Mouse (Mus musculus) frontal cortex, postnatal 10 days (tissue): ENCODE measurements around the gene Prkca.

Experiments used
- DNase-seq, 2 experiments: peaks; one replicate each; pipeline ENCODE4 v3.0.0; 2022; ENCODE audit warnings: low spot score in 2 of 2, mixed read lengths in 1 of 2

Gene Prkca

DNA sequence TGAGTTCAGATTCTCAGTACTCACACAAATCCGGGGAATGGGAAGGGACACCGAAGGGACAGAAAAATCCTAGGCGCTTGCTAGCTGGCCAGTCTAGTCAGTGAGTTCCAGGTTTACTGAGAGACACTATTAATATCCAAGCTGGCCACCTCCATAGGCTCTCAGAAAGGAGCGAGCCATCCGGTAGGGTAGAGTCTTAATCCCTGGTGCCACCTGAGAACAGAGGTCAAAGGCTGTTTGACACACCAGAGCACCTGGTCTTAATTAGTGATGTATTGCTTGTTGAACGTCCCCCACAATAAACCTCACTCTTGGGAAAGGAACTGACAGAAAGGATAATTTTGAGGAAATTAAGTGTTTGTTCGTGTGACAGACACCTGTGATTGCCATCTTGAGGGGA, 133.0 kb downstream of the Prkca start:
- DNase-seq = no peak

DNA sequence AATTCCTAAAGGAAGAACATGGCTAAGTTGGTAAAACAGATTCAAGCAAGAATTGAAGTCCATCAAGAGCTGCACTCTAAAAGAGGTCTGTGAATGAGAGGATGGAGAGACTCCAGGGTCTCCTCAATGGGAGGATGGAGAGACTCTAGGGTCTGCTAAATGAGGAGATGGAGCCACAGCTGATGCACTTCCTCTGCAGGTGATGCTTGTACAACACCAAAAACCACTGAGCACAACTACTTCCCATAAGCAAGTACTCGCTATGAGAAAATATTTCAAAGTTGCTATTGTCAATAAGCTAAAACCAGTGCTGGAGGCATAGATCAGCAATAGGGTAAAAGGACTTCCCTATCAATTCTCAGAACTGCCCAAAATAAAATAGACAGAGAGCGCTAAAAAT, 137.1 kb downstream of the Prkca start:
- DNase-seq = no peak

DNA sequence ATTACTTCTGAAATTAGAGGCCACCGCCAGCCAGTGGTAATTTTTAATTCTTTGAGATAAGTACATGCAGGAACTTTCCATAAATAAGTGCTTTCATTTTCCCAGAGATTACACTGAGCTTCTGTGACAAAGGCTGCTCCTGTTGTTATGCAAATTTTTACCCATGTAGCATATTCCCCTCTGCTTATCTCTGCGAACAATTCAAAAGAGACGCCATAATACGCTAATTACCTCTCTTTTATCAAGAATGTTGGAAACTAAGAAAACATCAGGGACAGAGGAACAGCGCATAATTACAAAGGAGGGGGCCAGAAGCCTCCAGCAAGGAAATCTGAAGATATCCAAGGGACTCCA, 138.9 kb downstream of the Prkca start:
- no peak for DNase-seq

DNA sequence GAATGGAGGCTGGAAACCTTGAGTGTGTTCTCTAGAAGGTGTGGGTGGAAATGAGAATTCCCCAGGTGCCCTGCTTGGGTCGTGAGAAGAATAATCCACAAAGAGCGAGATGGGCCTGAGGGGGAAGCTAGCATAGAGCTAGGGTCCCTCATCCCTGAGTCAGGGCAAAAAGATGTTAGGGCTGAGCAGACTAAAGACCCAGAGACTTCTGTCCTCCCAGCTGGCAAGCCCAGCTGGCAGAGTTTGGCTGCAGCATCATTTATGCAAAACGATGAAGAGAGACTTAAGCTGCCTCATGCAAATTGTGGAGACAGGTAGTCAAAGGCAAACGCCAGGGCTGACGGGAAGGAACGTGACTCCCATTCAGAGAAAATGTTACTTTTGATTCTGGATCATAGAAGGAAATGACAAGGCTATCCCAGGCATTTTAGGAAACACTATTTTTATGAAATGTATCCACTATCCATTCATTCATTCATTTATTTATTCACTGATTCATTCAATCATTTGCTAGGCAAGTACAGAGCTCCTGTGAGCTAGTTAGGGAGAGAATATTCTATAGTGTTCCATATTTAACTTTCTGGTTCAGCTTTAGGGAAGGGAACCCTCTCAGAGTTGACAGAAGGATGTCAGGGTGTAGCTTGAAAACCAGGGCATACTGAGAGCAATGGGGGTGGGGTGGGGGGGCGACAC, 139.4 kb downstream of the Prkca start:
- DNase-seq = no peak

DNA sequence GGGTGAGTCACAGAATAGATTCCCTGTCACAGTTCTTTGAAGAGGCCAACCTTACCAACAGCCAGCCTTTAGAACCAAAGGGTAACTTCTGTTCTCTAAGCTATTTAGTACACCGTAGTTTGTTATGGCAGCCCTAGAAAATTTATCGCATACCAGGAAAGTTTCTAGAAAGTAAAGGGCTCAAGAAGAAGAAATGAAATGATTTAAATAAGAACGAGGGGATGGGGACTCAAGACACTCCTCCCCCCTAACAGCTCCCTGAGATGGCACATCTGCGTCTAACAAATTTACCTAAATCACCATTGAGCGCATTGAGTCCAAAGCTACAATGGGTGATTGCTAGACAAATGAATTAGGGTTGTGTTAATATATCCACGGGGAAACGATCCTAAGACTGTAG, 140.9 kb downstream of the Prkca start:
- no peak for DNase-seq

DNA sequence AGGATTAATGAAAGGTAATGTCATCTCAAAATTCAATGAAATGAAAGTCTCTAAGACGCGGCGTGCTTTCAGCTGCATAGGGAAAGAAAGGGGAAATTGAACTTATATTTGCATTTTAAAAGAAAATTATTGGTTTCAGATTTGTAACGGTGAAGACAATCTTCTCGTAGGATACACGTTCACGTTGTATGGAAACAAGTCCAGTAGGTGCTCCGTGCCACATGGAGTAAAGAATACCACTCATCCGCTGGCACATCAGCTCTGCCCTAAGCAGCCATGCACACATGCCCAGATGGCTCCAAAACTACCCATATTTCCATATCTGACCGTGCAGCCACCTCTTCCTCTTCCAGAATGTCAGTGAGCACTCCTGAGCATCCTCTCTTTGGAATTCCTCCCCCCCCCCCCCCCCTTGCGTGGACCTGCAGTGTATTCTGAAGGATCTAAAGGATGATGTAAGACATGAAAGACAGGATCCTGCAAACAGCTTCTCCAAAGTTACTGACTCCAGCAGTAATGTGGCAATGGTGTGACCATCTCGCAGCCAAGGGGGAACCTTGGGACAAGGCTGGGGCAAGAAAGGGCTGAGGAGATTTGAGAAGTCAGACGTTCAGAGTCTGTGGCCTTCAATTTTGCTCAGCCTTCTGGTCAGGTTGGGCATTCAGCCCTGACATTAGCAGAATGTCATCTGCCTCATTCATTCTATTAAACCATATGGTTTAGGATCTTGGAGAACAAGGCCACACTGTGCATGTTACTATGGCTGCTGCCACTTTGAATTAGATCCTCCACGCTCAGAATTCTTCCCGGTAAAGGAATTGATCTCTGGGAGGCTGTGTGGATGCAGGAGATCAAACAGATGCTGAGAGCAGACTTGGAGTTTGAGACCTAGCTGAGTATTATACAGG, 142.8 kb downstream of the Prkca start:
- no peak for DNase-seq

DNA sequence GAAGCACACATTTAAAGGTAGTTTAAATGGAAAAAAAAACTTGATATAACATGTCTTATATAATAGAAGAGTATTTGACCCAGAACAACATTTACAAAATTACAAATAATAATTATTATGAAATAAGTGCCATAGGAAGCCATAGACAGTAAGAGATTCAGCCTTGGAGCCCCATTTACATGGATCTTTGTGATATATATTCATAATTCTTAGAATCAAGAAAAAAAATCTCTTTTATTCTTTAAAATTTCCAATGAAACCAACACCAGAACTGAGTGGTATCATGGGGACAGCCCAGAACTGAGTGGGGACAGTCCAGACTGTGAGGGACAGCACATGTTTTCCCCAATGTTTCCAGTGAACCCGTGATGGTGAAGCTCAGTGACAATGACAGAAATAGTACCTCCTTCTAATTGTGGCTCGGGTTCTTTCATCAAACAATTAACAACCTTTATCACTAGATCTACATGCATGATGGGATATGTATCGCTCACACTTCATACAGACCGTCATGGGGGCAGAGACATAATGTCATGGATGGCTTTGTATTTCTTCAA, 144.2 kb downstream of the Prkca start:
- DNase-seq = no peak

DNA sequence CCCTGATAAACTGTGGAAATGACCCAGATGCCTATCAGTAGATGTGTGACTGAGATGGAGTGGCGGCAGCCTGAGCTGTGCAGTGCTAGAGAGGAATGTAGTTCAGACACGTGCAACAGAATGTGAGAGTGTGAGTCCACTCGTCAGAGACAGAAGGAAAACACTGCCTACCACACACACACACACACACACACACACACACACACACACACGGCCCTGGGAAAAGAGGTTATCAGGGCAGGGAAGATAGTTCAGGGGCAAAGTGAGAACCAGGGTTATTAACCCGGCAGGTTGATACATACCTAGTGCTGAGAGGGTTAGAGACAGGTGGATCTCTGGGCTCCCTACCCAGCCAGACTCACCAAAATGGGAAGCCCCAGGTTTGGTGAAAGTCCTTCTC, 145.1 kb downstream of the Prkca start:
- DNase-seq = no peak

DNA sequence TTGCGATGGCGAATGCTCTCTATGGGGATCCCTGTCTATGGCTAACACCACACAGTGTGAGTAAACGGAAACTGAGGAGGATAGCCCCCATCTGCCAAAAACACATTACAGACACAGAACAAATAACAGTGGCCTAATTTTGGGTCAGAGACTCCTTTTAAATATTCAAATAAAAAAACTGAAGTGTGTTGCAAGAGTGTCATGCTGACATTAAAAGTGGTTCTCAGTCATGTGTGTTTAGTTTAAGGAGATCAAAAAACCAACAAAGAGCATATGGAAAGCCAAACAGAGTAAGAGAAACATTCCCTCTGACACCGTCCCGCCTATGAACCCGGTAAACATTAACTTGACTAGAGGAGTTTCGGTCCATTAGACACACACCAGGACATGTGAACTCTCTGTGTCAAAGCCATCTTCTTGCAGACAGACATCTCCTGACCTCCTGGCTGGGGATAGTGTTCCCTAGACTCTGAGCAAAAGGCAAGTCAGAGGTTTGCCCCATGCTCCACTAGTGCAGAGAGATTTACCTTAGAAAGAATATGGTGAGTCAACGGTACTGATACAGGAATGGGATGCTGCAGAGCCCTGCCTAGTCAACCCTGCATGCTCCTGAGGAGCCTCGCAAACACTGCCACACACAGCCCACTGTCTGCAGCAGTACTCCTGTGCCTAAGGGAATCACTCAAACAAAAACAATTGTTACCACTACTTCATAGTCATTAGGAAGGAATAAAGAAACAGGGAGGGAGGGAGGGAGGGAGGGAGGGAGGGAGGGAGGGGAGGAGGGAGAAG, 146.1 kb downstream of the Prkca start:
- DNase-seq = no peak

DNA sequence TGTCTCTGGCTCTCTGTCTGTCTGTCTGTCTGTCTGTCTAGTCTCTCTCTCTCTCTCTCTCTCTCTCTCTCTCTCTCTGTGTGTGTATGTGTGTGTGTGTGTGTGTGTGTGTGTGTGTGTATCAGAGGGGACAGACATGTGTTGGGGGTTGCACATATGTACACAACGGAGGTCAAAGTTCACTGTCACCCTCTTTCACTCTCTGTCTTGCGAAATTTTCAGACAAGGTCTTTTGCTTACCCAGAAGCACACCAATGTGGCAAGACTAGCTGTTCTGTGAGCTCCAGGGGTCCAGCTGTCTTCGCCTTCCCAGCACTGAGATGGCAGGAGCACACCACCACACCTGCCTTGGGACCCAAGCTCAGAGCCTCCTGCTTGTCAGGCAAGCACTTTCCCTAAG, 146.9 kb downstream of the Prkca start:
- no peak for DNase-seq

DNA sequence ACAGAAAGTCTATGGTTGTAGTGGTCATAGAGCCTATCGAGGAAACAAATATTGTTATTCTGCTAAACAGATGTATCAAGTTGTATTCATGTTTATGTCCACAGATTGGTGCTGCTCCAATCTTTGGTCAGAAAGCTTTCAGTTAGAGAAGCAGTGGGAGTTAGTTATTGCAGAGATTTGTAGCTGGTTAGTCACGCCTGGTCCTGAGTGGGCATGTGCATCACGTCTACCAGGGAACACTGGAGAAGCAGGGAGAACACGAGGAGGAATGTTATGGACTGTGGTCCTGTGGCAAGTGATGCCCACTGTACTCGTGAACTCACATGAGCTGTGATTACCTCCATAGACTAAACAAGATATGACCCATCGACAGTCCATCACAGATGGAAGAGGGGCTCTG, 153.4 kb downstream of the Prkca start:
- no peak for DNase-seq

DNA sequence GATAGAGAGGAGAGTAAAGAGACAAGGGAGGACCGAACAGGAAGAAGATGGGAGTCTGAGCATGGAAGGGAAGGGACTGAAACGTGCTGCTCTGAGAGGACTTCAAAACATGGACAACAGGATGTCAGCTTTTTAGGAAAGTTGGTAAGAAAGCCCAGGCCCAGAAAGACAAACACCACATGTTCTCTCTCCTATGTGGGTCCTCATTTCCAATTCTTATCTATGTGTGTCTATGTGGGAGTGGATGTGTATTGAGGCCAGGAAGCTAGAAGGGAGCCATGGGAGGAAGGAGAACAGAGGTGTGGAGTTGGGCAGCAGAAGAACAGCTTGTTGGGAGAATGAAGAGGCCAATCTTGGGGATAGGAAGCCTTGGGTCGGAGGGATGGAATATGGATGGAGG, 154.4 kb downstream of the Prkca start:
- DNase-seq = no peak

DNA sequence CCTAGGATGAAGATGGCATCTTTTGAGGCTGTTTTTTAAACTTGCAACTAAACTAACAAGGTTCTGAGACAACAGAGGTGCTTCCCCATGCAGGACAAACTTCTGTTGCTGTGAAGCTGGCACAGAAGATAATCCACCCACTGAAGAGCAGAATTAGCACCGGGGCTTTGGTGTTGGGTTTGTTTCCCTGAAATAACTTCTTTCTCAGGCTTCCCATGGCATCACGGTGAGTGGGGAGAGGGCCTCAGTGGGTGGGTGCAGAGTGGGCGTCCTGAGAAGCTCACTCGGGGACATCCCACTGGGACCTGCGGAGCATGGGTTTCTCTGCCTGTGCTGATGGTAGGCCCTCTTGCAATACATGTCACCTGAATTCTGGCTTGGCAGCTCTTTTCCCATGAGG, 161.3 kb downstream of the Prkca start:
- DNase-seq = no peak

DNA sequence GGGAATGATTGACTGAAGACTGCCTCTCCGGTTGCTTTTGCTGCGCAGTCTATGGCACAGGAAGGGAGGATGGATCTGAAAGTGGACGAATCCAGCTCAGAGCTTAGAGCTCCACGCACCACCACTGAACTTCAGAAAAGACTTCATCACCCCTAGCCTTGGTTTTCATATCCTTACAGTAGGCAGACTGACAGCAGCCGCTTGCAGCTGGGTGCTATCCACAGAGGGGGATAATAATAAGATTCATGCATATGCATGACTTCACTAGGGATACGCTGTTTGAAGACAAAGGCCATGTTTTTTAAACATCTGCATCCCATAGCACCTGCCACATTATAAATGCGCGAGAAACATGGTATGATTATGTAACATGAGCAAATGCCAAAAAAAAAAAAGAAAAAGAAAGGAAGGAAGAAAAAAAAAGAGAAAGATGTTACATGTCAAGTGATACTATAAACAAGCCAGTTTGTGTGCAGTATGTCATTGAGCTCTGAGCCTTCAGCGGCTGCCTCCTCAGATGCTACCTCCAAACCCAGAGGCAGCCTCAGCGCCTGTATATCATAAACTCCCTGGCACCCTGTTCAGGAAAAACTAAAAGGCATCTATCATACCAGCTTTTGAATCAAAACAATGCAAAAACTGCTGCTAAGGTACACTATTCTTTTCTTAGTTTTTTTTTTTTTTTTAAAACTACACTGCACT, 162.6 kb downstream of the Prkca start:
- no peak for DNase-seq

DNA sequence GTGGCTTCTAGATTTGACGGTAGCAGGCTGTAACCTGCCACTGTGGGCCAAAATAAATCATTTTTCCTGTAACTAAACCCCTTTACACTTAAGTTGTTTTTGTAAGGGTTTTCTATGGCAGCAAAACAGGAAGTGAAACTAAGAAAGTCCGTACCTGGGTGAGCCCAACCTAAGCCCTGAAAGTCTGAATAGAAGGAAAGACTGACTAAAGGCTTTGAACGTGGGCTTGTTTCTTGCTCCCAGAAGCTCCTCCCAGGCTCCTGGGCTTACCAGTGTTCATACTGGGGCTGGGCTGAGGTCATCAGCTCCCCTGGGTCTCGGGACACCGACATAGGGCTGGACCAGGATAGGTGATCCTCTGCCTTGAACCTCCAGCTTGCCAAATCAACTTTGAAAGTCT, 164.9 kb downstream of the Prkca start:
- DNase-seq = no peak

DNA sequence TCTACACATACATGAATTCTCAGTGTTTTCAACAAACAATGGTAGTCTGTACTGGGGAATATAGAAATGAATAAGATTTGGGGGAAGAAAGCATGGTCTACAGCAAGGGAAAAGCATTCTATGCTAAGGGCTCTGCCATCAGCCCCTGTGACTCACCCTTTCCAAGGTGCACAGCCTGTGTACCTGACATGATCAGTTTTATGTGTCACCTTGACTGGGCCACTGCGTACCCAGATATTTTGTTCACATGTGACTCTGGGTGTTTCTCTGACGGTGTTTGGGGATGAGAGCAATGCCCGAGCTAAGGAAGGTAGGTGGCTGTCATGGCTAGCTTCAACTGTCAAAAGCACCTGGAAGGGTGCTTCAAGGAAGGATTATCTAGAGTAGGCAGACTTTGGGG, 165.5 kb downstream of the Prkca start:
- DNase-seq = no peak

DNA sequence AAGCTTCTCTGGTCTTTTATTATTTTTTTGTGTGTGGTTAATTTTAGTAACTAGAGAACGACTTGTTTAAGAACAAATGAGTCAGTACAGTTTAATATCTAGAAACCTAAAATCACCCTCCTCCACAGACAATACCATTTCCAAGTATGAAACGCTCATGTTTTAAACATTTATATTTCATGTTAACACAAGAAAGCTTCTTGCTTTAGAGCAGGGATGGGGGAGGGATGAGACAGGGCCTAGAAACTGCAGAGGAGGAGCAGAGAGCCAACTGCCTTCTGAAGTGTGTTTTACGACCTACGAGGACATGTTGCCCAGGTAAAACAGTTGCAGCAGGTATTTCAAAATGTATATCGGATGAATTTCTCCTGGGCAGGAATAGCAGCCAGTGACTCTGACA, 167.0 kb downstream of the Prkca start:
- no peak for DNase-seq

DNA sequence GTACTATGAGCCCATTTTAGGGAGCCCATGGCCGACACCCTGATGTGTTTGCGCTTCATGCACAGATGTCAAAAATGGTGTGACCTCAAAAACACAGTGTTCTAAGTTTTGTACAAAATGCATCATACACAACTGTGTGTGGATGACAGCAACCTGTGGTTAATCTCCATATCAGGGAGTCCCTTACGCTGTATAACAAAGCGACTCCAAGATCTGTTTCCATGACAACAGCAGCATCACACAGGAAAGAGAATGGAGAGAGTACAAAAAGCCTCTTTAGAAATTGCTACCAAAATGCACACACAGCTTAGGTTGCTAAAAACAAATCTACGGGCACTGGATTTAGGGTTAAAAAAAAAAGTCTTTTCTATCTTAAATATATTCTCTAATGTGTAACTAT, 171.8 kb downstream of the Prkca start:
- no peak for DNase-seq

DNA sequence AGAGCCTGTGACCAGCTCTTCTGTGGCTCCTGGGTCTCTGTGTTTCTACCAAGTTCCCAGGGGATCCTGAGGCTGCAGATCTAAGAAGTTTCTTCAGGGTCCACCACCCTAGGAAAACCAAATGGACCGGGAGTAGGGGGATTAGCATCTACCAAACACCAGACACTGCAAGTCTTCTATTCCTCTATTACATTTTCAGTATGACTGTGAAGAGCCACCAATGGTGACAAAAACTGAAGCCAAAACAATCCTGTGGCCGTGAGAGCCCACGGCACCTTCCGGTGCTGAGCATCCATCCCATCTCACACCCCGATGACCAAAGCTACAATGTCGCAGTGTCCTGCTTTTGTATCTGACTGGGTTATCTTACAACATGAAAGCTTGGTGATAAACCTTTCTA, 172.5 kb downstream of the Prkca start:
- no peak for DNase-seq

DNA sequence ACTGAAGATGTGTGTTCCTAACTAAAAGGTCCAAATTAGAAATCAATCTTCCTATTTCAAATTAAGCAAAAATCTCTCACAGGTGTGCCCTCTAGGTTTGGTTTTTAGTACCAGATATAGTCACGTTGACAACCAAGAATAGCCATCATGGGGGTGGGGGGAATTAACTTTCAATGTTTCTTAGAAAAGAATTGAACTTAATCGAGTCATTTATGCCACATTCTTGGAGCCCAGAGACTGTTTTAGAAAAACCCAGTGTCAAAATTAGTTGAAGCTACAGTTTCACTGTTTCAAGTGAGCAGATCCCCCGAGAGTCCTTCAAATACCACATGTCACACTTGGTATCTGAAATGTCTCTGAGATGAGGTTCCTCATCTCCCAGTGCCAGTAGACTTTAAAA, 173.6 kb downstream of the Prkca start:
- DNase-seq = no peak

DNA sequence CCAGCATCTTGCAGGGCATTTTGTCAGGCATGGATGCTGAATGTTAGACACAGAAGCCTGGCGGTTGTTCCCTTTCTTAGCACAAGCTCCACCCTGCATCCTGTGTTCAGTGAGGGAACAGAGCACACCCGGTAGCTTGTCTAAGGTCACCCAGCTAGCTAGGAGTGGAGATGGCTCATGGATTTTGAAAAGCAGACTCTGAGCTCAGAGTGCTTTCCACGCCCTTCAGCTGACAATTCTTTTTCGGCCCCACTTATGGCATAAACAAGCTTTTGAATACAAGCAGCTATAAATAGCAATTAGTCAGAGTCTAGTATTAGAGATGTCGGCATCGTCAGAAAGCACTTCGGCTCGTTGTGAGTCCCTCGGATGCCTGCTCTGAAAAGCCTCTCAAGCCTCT, 178.0 kb downstream of the Prkca start:
- DNase-seq = no peak

DNA sequence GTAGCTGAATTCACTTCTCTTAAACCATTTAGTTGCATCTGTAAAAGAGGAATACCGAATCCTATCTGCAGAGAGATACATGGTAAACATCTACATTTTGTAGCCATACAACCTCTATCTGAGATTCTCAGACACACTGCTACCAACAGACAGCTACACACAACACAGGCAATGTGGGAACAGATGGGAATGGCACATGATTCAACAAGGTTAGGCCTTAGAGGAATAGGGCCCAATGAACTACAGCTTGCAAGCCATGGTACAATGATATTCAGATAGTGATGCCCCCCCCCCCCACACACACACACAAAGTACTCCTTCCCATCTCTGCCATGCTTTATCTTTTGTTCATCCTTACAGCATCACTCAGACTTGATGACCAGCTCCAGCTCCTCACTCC, 181.1 kb downstream of the Prkca start:
- no peak for DNase-seq
